Mouse (Mus musculus) midbrain, embryonic 13.5 days (tissue): Measurements from ENCODE around the gene Uchl4. TPM values are rescaled to one million over a fixed set of nuclear protein-coding genes. Genes with fewer than 3 reads are reported as not detected.
"Not testable (repeated sequence)": the region's sequence is repeated elsewhere in the genome, so short reads cannot be mapped to it uniquely, and the experiment has no call there.

Experiments
- ATAC-seq: fragments of 200-750 bp; cut with Nextera tagmentation; 2 replicates; pipeline ENCODE4 v1.8.0; 2017; ENCODE audit warnings: mild to moderate bottlenecking, moderate TSS enrichment, moderate library complexity
- H3K27ac ChIP-seq: fragments of 300-500 bp; sonication (generic); 2 replicates; pipeline ENCODE4 v1.5.1; 2015; ENCODE audit warnings: inconsistent platforms, mild to moderate bottlenecking, moderate library complexity
- H3K27me3 ChIP-seq: fragments of 300-500 bp; sonication (generic); 2 replicates; pipeline ENCODE4 v1.6.1; 2015; ENCODE audit warnings: mild to moderate bottlenecking, inconsistent platforms
- H3K36me3 ChIP-seq: fragments of 300-500 bp; sonication (generic); 2 replicates; pipeline ENCODE4 v1.6.1; 2015; ENCODE audit warnings: mild to moderate bottlenecking, inconsistent platforms
- H3K4me1 ChIP-seq: fragments of 300-500 bp; sonication (generic); replicated peaks from 2 replicates; pipeline ENCODE4 v1.6.1; 2015; ENCODE audit warnings: inconsistent platforms
- H3K4me2 ChIP-seq: fragments of 300-500 bp; sonication (generic); replicated peaks from 2 replicates; pipeline ENCODE4 v1.6.1; 2015; ENCODE audit warnings: moderate library complexity, mild to moderate bottlenecking, inconsistent platforms
- H3K4me3 ChIP-seq: fragments of 300-500 bp; sonication (generic); replicated peaks from 2 replicates; pipeline ENCODE4 v1.5.1; 2015; ENCODE audit warnings: mild to moderate bottlenecking, inconsistent platforms
- H3K9ac ChIP-seq: fragments of 300-500 bp; sonication (generic); replicated peaks from 2 replicates; pipeline ENCODE4 v1.6.1; 2015; ENCODE audit warnings: mild to moderate bottlenecking, inconsistent platforms
- H3K9me3 ChIP-seq: fragments of 300-500 bp; sonication (generic); 2 replicates; pipeline ENCODE4 v1.6.1; 2016; ENCODE audit warnings: mild to moderate bottlenecking, inconsistent platforms
- WGBS: fragments of 180-500 bp; shearing (Covaris S2); methylation state at CpG from one replicate; pipeline ENCODE4 v1.1.7; 2015; 5-methylcytosine and 5-hydroxymethylcytosine counted together
- polyA plus RNA-seq: library from polyadenylated mRNA; unstranded; fragments of >200 nt; fragmentation: Nextera tagmentation; extraction: Ambion mirVana; gene quantifications from 2 replicates; pipeline ENCODE4 v1.2.1, GENCODE M21; 2015

Gene Uchl4
- polyA plus RNA-seq, 1 experiment from 2014 or later = 2.8 TPM

DNA sequence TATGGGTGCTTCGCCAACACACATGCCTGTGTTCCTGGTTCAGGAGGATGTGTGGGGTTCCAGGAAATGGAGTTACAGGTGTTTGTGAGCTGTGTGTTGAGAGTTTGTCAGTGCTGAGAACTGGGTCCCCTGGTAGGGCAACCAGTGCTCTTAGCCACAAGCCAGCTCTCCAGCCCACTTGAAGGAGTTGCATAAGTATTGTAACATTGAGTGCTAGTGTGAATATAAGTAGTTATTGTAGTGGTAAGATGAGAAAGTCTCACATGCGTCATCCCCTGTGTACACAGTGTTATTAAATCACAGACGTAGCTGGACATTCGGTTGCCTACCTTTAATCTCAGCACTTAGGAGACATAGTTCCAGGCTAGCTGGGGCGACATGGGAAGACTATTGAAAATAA, 24.9 kb downstream of the Uchl4 start:
- H3K9ac ChIP-seq = no peak overlapping the region
- no peak overlapping the region for H3K4me3 ChIP-seq
- no peak overlapping the region for H3K4me2 ChIP-seq
- H3K27me3 ChIP-seq = no peaks in the 10 kb centered on the region
- no peaks in the 10 kb centered on the region for H3K9me3 ChIP-seq
- H3K4me1 ChIP-seq = no peaks in the 10 kb centered on the region
- WGBS = 91% methylated on average over 5 of the region's 5 CpGs
- no peak overlapping the region for H3K27ac ChIP-seq
- no peaks in the 10 kb centered on the region for H3K36me3 ChIP-seq
- no peak for ATAC-seq

DNA sequence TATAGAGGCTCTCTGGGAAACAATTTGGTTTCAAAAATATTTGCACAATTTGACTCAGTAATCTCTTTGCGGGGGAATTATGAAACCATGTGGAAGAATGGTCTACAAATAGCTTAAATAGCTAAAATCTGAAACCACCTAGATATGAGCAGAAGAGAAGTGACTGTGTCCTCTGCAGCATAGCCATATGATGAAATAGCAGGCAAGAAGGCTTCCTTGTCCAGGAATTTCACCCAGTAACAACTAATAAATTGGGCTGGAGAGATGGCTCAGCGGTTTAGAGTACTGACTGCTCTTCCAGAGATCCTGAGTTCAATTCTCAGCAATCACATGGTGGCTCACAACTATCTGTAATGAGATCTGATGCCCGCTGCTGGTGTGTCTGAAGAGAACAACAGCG, 26.0 kb downstream of the Uchl4 start:
- H3K4me2 ChIP-seq = no peak overlapping the region
- no peaks in the 10 kb centered on the region for H3K4me1 ChIP-seq
- no peak overlapping the region for H3K27ac ChIP-seq
- H3K9me3 ChIP-seq = no peaks in the 10 kb centered on the region
- WGBS = 90% methylated on average over 4 of the region's 4 CpGs
- no peak overlapping the region for H3K9ac ChIP-seq
- ATAC-seq = no peak
- no peaks in the 10 kb centered on the region for H3K36me3 ChIP-seq
- H3K27me3 ChIP-seq = no peaks in the 10 kb centered on the region
- H3K4me3 ChIP-seq = no peak overlapping the region

DNA sequence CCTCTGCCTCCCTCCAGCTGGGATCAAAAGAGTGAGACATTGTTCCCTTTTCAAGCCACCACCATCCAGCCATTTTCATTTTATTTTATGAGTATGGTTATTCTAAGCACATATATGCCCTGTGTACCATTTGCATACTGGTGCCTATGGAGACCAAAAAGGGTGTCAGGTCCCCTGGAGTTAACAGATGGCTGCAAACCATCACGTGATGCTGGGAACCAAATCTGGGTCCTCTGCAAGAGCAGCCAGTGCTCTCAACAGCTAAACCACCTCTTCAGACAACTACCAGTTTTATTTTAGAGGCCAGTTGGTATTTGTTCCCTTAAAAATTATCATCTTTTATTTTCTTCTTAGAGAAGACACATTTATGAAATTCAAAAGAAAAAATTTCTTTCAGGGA, 29.8 kb downstream of the Uchl4 start:
- Histone ChIP-seq H3K9ac (no peak overlapping the region), H3K4me2 (no peak overlapping the region), H3K9me3 (no peaks in the 10 kb centered on the region), H3K4me1 (no peaks in the 10 kb centered on the region), H3K27me3 (no peaks in the 10 kb centered on the region), H3K36me3 (no peaks in the 10 kb centered on the region), H3K4me3 (no peak overlapping the region), H3K27ac (no peak overlapping the region)
- 56% methylated on average over 1 of the region's 1 CpGs for WGBS
- no peak for ATAC-seq

DNA sequence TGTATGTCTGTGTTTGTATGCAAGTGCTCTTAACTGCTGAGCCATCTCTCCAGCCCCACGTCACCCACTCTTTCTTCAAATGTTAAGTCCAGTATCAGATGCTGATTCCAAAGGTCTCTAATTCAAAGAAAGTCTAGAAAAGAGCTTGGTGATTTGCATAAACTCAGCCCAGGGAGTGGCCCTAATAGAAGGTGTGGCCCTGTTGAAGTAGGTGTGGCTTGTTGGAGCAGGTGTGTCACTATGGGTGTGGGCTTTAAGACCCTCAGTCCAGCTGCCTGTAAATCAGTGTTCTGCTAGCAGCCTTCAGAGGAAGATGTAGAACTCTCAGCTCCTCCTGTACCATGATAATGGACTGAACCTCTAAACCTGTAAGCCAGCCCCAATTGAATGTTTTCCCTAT, 32.2 kb downstream of the Uchl4 start:
- Histone ChIP-seq H3K27ac (no peak overlapping the region), H3K36me3 (no peaks in the 10 kb centered on the region), H3K4me1 (no peaks in the 10 kb centered on the region), H3K27me3 (no peaks in the 10 kb centered on the region), H3K4me2 (no peak overlapping the region), H3K9me3 (no peaks in the 10 kb centered on the region), H3K4me3 (no peak overlapping the region), H3K9ac (no peak overlapping the region)
- WGBS = 89% methylated on average over 1 of the region's 1 CpGs
- no peak for ATAC-seq

DNA sequence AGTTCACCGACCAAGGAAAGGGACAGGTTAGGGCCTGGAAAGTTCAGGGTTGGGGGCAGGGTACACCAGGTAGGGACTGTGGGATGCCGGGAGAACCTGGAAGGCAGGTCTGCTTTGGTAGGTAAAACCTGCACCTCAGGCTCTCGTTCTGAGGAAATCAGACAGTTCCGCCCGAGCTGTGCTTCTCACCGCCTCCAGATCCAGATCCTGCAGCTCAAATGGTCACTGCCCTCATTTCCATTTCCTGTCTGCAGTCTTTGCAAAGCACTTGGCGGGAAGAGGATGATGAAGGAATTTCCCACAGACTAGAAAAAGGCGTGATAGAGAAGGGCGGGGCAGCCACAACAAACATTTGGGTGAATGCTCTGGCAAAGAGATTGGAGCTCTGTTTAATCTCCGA, 33.2 kb downstream of the Uchl4 start:
- H3K9me3 ChIP-seq = no peaks in the 10 kb centered on the region
- no peak overlapping the region for H3K27ac ChIP-seq
- H3K4me1 ChIP-seq = no peaks in the 10 kb centered on the region
- no peaks in the 10 kb centered on the region for H3K36me3 ChIP-seq
- no peaks in the 10 kb centered on the region for H3K27me3 ChIP-seq
- H3K9ac ChIP-seq = no peak overlapping the region
- H3K4me3 ChIP-seq = no peak overlapping the region
- WGBS = 93% methylated on average over 10 of the region's 10 CpGs
- H3K4me2 ChIP-seq = no peak overlapping the region
- ATAC-seq = no peak

DNA sequence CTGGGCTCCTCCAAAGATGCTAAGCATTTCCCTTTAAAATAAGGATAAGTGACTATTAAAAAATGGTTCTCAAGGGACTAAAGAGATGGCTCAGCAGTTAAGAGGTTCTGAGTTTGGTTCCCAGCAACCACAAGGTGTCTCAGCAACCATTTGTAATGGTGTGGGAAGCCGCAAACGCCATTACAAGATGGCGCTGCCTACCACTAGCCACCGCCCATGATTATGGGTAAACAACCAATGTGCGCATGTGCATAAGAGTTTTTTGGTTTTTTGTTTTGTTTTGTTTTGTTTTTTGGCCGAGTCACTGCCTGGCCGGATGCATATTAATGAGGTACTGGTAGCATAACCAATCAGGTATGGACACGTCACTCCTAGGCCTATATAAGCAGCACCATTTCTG, 33.8 kb downstream of the Uchl4 start:
- ATAC-seq, H3K9me3 ChIP-seq, H3K4me3 ChIP-seq, H3K4me2 ChIP-seq, H3K4me1 ChIP-seq, H3K27me3 ChIP-seq, H3K9ac ChIP-seq, H3K36me3 ChIP-seq, H3K27ac ChIP-seq: not testable (repeated sequence)
- WGBS = 94% methylated on average over 8 of the region's 8 CpGs

GRCm38 (mm10) chr9:64271249-64271648, 36.2 kb downstream of the Uchl4 start:
- Histone ChIP-seq H3K36me3 (no peaks in the 10 kb centered on the region), H3K4me2 (no peak overlapping the region), H3K9ac (no peak overlapping the region), H3K9me3 (no peaks in the 10 kb centered on the region), H3K27me3 (no peaks in the 10 kb centered on the region), H3K4me1 (no peaks in the 10 kb centered on the region), H3K27ac (no peak overlapping the region), H3K4me3 (no peak overlapping the region)
- no peak for ATAC-seq
- WGBS = 74% methylated on average over 3 of the region's 3 CpGs

- no peak for ATAC-seq
- no peak overlapping the region for H3K4me2 ChIP-seq
- H3K4me1 ChIP-seq = no peaks in the 10 kb centered on the region
- H3K9ac ChIP-seq = no peak overlapping the region
- H3K4me3 ChIP-seq = no peak overlapping the region
- H3K36me3 ChIP-seq = no peaks in the 10 kb centered on the region
- no peak overlapping the region for H3K27ac ChIP-seq
- 47% methylated on average over 7 of the region's 7 CpGs for WGBS
- H3K27me3 ChIP-seq = no peaks in the 10 kb centered on the region
- no peaks in the 10 kb centered on the region for H3K9me3 ChIP-seq
These were observed 37.6 kb downstream of the Uchl4 start for GRCm38 (mm10) chr9:64272611-64273010.

GRCm38 (mm10) chr9:64273757-64274156, 38.8 kb downstream of the Uchl4 start:
- Histone ChIP-seq H3K4me3 (no peak overlapping the region), H3K4me2 (no peak overlapping the region), H3K9me3 (no peaks in the 10 kb centered on the region), H3K9ac (no peak overlapping the region), H3K4me1 (no peaks in the 10 kb centered on the region), H3K27ac (no peak overlapping the region), H3K36me3 (no peaks in the 10 kb centered on the region), H3K27me3 (no peaks in the 10 kb centered on the region)
- no peak for ATAC-seq
- 71% methylated on average over 4 of the region's 4 CpGs for WGBS

DNA sequence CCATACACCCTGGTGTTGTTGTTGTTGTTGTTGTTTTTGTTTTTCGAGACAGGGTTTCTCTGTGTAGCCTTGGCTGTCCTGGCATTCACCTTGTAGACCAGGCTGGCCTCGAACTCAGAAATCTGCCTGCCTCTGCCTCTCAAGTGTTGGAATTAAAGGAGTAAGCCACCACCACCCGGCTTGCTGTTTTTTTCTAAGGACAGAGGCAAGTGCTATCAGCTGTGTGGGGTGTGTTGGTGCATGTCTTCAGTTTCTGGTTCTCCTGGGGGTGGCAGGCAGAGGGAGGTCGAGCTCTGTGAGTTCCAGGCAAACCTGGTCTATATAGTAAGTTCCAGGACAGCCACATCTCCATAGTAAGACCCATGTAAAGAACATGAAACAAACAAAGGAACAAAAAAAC, 39.3 kb downstream of the Uchl4 start:
- Histone ChIP-seq H3K27ac (no peak overlapping the region), H3K27me3 (no peaks in the 10 kb centered on the region), H3K4me3 (no peak overlapping the region), H3K9me3 (no peaks in the 10 kb centered on the region), H3K4me1 (no peaks in the 10 kb centered on the region), H3K4me2 (no peak overlapping the region), H3K36me3 (no peaks in the 10 kb centered on the region), H3K9ac (no peak overlapping the region)
- ATAC-seq = no peak
- WGBS = 80% methylated on average over 4 of the region's 4 CpGs

DNA sequence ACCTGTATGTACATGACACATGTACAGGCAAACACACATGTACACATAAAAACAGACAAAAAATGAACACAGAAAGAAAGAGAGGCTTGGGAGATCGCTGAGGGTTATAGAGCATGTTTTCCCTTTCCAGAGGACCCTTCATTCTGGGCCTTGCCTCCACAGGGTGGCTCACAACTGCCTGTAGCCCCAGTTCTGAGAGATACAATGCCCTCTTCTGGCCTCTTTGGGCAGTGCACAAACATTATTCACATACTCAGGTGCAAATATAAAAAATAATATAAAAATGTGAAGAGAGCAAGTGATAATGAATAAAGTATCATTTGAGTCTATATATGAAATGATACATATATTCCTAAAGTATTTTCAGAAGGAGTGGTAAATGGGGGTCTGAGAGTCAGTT, 39.9 kb downstream of the Uchl4 start:
- Histone ChIP-seq H3K4me3 (no peak overlapping the region), H3K9me3 (no peaks in the 10 kb centered on the region), H3K27ac (no peak overlapping the region), H3K4me1 (no peaks in the 10 kb centered on the region), H3K4me2 (no peak overlapping the region), H3K27me3 (no peaks in the 10 kb centered on the region), H3K9ac (no peak overlapping the region), H3K36me3 (no peaks in the 10 kb centered on the region)
- WGBS = 45% methylated on average over 1 of the region's 1 CpGs
- ATAC-seq = no peak

GRCm38 (mm10) chr9:64277706-64278105, 42.7 kb downstream of the Uchl4 start:
- Histone ChIP-seq H3K9me3 (no peaks in the 10 kb centered on the region), H3K4me2 (no peak overlapping the region), H3K4me1 (peaks cover 9% of the 10 kb centered on the region), H3K27me3 (no peaks in the 10 kb centered on the region), H3K36me3 (no peaks in the 10 kb centered on the region), H3K27ac (no peak overlapping the region), H3K9ac (no peak overlapping the region), H3K4me3 (no peak overlapping the region)
- 72% methylated on average over 8 of the region's 8 CpGs for WGBS
- ATAC-seq = no peak

DNA sequence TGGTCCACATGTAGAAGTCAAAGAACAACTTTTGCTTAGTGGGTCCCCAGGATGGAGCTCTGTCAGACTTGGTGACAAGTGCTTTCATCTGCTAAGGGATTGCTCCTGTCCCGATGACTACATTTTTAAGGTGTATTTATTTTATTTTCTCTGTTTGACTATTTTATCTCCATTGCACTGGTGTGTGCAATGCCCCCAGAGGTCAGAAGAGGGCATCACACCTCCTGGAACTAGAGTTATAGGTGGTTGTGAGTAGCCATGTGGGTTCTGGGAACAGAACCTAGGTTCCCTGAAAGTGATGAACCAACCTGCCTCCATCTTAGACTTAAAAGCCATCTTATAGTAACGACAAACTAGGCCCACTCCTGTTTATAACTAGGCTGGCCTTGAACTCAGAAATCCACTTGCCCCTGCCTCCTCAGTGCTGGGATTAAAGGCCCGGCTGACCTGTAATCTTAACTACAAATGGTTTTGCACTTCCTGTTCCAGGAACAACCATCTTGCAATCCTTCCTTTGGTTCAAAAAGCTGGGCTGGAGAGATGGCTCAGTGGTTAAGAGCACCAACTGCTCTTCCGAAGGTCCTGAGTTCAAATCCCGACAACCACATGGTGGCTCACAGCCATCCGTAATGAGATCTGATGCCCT, 43.8 kb downstream of the Uchl4 start:
- WGBS = 95% methylated on average over 6 of the region's 6 CpGs
- ATAC-seq = no peak

More for the DNA sequence above, 43.8 kb downstream of the Uchl4 start:
- Histone ChIP-seq H3K9me3 (no peaks in the 10 kb centered on the region), H3K4me1 (peaks cover 9% of the 10 kb centered on the region), H3K4me3 (no peak overlapping the region), H3K36me3 (no peaks in the 10 kb centered on the region), H3K27ac (no peak overlapping the region), H3K27me3 (no peaks in the 10 kb centered on the region), H3K4me2 (no peak overlapping the region), H3K9ac (no peak overlapping the region)
